Mouse (Mus musculus): ENCODE results near the gene Aste1.

Gene Aste1

GRCm38 (mm10) chr9:105395218-105395627 lies at the start of gene Aste1, which contains the start of gene Nek11:
Gene Aste1 (plus strand): TSS chr9:105395392.
Gene Nek11 (minus strand): TSS chr9:105395524.
- peak; percentile 76 to 85 for DNase-seq (ENCODE audit: low spot score in 2 of 2)

GRCm38 (mm10) chr9:105348242-105349031 lies 46.8 kb upstream of the Aste1 start:
- DNase-seq (ENCODE audit: low spot score in 2 of 2) = no peak

GRCm38 (mm10) chr9:105349034-105349433 lies 46.2 kb upstream of the Aste1 start:
- peak; percentile 12 to 22 for DNase-seq (ENCODE audit: low spot score in 2 of 2)

- no peak for DNase-seq (ENCODE audit: low spot score in 2 of 2)
Measured at GRCm38 (mm10) chr9:105362181-105362580, 33.0 kb upstream of the Aste1 start.

- no peak for DNase-seq (ENCODE audit: low spot score in 2 of 2)
Measured at GRCm38 (mm10) chr9:105363520-105364231, 31.5 kb upstream of the Aste1 start.

- DNase-seq (ENCODE audit: low spot score in 2 of 2) = no peak
Measured at GRCm38 (mm10) chr9:105366199-105366598, 29.0 kb upstream of the Aste1 start.

GRCm38 (mm10) chr9:105368605-105369004 lies 26.6 kb upstream of the Aste1 start:
- no peak for DNase-seq (ENCODE audit: low spot score in 2 of 2)

GRCm38 (mm10) chr9:105374361-105374760 lies 20.8 kb upstream of the Aste1 start:
- DNase-seq (ENCODE audit: low spot score in 2 of 2) = no peak

- no peak for DNase-seq (ENCODE audit: low spot score in 2 of 2)
Measured at GRCm38 (mm10) chr9:105376411-105376810, 18.8 kb upstream of the Aste1 start.

- DNase-seq (ENCODE audit: low spot score in 2 of 2) = no peak
Measured at GRCm38 (mm10) chr9:105376954-105377530, 18.1 kb upstream of the Aste1 start.

GRCm38 (mm10) chr9:105377622-105378021 lies 17.6 kb upstream of the Aste1 start:
- no peak for DNase-seq (ENCODE audit: low spot score in 2 of 2)

GRCm38 (mm10) chr9:105379533-105380145 lies 15.6 kb upstream of the Aste1 start:
- DNase-seq (ENCODE audit: low spot score in 2 of 2) = no peak

- no peak for DNase-seq (ENCODE audit: low spot score in 2 of 2)
Measured at GRCm38 (mm10) chr9:105387403-105387802, 7.8 kb upstream of the Aste1 start.

- peak; percentile 74 to 78 for DNase-seq (ENCODE audit: low spot score in 2 of 2)
Measured at GRCm38 (mm10) chr9:105389289-105389688, 5.9 kb upstream of the Aste1 start.

GRCm38 (mm10) chr9:105390616-105391015 lies 4.6 kb upstream of the Aste1 start:
- DNase-seq (ENCODE audit: low spot score in 2 of 2) = no peak

GRCm38 (mm10) chr9:105394720-105395119 lies 472 bp upstream of the Aste1 start:
- no peak for DNase-seq (ENCODE audit: low spot score in 2 of 2)

GRCm38 (mm10) chr9:105408549-105408948 lies 13.4 kb downstream of the Aste1 start:
- DNase-seq (ENCODE audit: low spot score in 2 of 2) = no peak

GRCm38 (mm10) chr9:105459032-105459431 lies 63.8 kb downstream of the Aste1 start:
- DNase-seq (ENCODE audit: low spot score in 2 of 2) = no peak

- DNase-seq (ENCODE audit: low spot score in 2 of 2) = no peak
Measured at GRCm38 (mm10) chr9:105461496-105461895, 66.3 kb downstream of the Aste1 start.

Measured in cerebellum, postnatal 4 days (tissue).